Mouse (Mus musculus) erythroblast, embryonic 14.5 days (primary cell): ENCODE data around the gene Gtf3c3.

Experiments used
- GATA1 ChIP-seq: IDR thresholded peaks from 2 replicates; pipeline ENCODE4 v1.6.1; 2012; ENCODE audit warnings: low read length, inconsistent platforms, mixed read lengths
- TAL1 ChIP-seq: IDR thresholded peaks from 3 replicates; pipeline ENCODE4 v1.6.1; 2012; ENCODE audit warnings: low read length, inconsistent platforms, mixed read lengths

DNA sequence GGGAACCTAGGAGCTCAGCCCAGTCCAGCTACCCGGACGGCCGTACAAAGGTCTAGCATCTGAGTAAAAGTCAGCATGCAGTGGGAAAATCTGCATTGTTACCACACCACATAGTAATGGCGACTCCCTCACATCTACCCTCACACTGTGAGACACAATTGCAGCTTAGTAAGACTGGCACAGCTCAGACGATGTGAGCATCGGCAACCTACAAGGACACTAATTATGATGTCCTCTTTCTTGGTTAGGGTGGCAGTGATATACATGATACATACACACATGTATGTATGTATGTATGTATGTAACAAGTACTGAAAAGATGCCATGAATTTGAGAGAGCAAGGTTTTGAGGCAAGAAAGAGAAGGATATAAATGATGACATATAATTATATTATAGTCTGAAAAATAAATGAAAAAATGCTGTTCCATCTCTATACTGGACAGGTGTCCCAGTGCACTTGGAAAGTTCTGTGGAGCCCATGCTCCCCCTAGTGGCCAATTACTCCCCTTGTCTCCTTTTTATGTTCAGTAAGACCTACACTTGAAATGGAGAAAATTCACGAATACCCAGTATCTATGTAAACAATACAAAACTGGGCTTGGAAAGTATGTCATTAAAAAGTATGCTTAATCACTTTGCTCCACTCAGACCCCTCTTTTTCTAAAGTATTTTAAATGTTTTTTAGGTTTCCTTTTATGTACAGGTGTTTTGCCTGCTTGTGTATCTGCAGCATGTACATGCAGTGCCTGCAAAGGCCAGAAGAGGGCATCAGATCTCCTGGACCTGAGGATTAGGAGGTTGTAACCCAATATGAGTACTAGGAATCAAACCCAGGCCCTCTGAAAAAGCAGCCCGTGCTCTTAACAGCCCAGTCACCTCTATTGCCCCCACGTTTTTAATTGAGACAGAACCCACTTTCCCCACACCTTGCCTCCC is 57.5 kb downstream of the Gtf3c3 start:
- TF ChIP-seq TAL1 (no peak), GATA1 (no peak)
